13 mouse cellular contexts compared by ENCODE assay signal in genomic region chr8:43853820-43854590, GRCm38 (mm10).
"Had no signal": no experiment of that assay in that cellular context is flagged by ENCODE, and none has a peak within 500 bp of the region (broad histone marks: within the 10 kb centered on the region; RNA-seq: fewer than 3 reads in every experiment).

No protein-coding gene starts in this region.

- H3K27ac ChIP-seq: intestine, embryonic 15.5 days; layer of hippocampus, adult 2 months; limb, embryonic 12.5 days; liver, embryonic 13.5 days; macrophage; stomach, postnatal 0 days had no signal

- H3K27me3 ChIP-seq: intestine, embryonic 15.5 days; limb, embryonic 12.5 days; liver, embryonic 13.5 days; megakaryocyte, embryonic 14.5 days had no signal

- ATAC-seq: intestine, embryonic 15.5 days; liver, postnatal 0 days had no signal

- H3K36me3 ChIP-seq: intestine, embryonic 15.5 days; limb, embryonic 12.5 days; liver, embryonic 13.5 days had no signal

- DNase-seq: kidney, adult 18-20 months; kidney, postnatal 10 days; kidney, postnatal 4 days; liver; liver, embryonic 13.5 days; liver, postnatal 0 days; lung, postnatal 14 days had no signal

- H3K9me3 ChIP-seq: intestine, embryonic 15.5 days; limb, embryonic 12.5 days; liver, embryonic 13.5 days; megakaryocyte, embryonic 14.5 days had no signal

- H3K9ac ChIP-seq: intestine, embryonic 15.5 days; limb, embryonic 12.5 days; liver, embryonic 13.5 days; liver, postnatal 0 days had no signal

- H3K4me3 ChIP-seq: intestine, embryonic 15.5 days; layer of hippocampus, adult 2 months; limb, embryonic 12.5 days; liver, embryonic 13.5 days; megakaryocyte, embryonic 14.5 days had no signal

- H3K4me2 ChIP-seq: intestine, embryonic 15.5 days; limb, embryonic 12.5 days; liver, embryonic 13.5 days had no signal

- H3K4me1 ChIP-seq: intestine, embryonic 15.5 days; limb, embryonic 12.5 days; liver, embryonic 13.5 days; megakaryocyte, embryonic 14.5 days had no signal
